Mouse (Mus musculus): ENCODE data around the gene Epha6. TPM values are rescaled to one million over a fixed set of nuclear protein-coding genes. Genes with fewer than 3 reads are reported as not detected.
A peak's percentile ranks its signal among the peaks of the same experiment; 100 is the strongest.
"Not testable (repeated sequence)": the region's sequence is repeated elsewhere in the genome, so short reads cannot be mapped to it uniquely, and the experiment has no call there.

Gene Epha6
- polyA plus RNA-seq, 1 experiment: not detected

DNA sequence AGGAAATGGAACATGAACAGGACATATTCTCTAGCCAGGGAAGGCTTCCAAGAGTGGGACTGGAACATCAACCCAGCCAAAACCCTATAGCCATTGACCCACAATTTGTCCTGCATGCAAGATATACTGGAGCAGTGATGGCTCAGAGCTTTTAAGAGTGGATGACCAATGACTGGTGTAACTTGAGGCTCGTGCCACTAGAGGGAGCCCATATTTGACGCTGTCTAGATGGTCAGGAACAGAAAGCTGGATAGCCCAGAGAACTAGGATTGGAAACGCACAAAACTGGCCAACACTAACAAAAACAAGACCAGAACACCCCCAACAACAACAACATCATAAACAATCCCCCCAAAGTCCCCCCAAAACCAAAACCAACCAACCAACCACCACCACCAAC, 758.8 kb downstream of the Epha6 start:
- Histone ChIP-seq H3K27ac (ENCODE audit: insufficient read depth, low read length) (no peak overlapping the region), H3K4me3 (ENCODE audit: insufficient read depth, low read length) (no peak overlapping the region), H3K4me1 (ENCODE audit: control insufficient read depth, insufficient read depth, low read length) (no peaks in the 10 kb centered on the region)
- TF ChIP-seq CTCF (IDR thresholded peaks at IDR 0.05; ENCODE audit: borderline replicate concordance, insufficient read depth, low read length): peak; percentile 34; the same call in 1 of the 2 replicates
- TF ChIP-seq POLR2A (IDR thresholded peaks at IDR 0.05; ENCODE audit: low read depth, low read length): no peak

DNA sequence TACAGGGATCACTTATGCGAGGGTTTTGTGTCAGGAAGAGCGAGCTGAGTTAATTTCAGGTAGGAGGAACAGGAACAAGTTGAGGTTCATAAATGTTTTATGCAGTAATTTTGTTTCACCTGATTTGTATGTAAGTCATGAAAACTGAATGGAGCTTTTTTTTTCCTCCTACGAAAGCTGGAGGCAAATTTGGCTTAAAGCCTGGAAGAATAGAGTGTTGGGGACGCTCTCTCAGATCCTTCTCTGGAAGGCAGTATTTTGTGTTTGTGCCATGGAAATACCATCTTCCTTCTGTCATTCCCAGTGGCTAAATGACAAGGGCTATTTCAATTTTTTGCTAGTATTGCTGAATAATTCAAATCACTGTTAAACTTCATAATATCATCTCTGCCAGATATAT, 768.6 kb downstream of the Epha6 start:
- no peaks in the 10 kb centered on the region for H3K4me1 ChIP-seq (ENCODE audit: control insufficient read depth, insufficient read depth, low read length)
- no peak for TF ChIP-seq POLR2A (IDR thresholded peaks at IDR 0.05; ENCODE audit: low read depth, low read length)
- TF ChIP-seq CTCF (IDR thresholded peaks at IDR 0.05; ENCODE audit: borderline replicate concordance, insufficient read depth, low read length): no peak
- H3K4me3 ChIP-seq (ENCODE audit: insufficient read depth, low read length): no peak overlapping the region
- no peak overlapping the region for H3K27ac ChIP-seq (ENCODE audit: insufficient read depth, low read length)

DNA sequence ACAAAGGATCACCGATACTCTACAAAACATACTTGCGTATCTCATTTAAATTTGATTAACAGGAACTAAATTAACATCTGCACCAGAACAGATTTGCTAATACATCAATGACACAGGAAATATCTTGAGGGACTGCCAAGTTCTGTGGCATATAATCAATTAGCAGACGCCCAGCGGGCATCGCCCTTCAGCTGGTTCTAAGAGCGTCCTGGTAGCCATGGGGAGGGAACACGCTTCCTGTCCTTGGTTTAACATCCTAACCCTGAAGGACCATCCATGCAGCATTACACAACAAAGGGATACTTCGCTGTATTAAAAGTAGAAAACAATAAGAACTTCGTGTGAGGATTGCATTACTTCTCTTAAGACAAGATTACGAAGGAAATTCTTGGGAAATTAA, 769.0 kb downstream of the Epha6 start:
- TF ChIP-seq POLR2A (IDR thresholded peaks at IDR 0.05; ENCODE audit: low read depth, low read length) (no peak), CTCF (IDR thresholded peaks at IDR 0.05; ENCODE audit: borderline replicate concordance, insufficient read depth, low read length) (no peak)
- no peaks in the 10 kb centered on the region for H3K4me1 ChIP-seq (ENCODE audit: control insufficient read depth, insufficient read depth, low read length)
- H3K27ac ChIP-seq (ENCODE audit: insufficient read depth, low read length): no peak overlapping the region
- no peak overlapping the region for H3K4me3 ChIP-seq (ENCODE audit: insufficient read depth, low read length)

DNA sequence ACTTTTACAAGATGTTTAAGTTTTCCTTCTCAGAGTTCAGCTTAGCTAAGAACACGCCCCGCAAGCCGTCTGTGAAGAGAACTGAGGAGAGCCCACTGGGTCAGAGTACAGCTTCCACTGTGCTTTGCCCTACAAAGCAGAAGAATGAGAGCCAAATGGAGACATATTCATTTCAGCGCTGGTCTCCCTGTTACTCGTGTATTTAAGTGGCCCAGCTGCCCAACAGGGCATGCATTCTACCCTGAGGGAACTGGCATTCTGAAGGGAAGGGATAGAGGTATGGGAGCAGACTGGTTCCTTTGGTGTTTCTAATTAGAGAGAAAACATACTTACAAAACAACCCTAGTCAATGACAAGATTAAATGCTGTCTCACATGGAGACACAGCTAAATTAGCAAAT, 772.9 kb downstream of the Epha6 start:
- no peaks in the 10 kb centered on the region for H3K4me1 ChIP-seq (ENCODE audit: control insufficient read depth, insufficient read depth, low read length)
- H3K27ac ChIP-seq (ENCODE audit: insufficient read depth, low read length): no peak overlapping the region
- no peak overlapping the region for H3K4me3 ChIP-seq (ENCODE audit: insufficient read depth, low read length)
- TF ChIP-seq CTCF (IDR thresholded peaks at IDR 0.05; ENCODE audit: borderline replicate concordance, insufficient read depth, low read length) (no peak), POLR2A (IDR thresholded peaks at IDR 0.05; ENCODE audit: low read depth, low read length) (no peak)

DNA sequence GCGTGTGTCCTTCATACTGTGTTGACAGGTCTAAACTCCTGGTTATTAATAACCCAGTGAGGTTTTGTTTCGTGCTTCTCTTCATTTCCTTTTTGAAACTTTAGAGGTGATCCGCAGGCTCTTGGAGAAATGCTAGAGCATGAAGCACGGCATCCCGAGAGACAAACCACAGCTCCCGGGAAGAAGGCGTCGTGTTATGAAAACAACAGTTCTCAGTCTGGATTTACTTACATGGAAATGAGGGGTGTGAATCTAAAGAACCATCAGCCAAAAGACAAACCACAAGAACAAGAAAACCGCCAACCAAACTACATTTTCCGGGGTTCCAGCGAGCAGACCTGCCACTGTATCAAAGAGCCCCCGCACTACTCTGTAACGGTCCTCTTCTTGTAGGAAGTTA, 775.7 kb downstream of the Epha6 start:
- Histone ChIP-seq H3K4me3 (ENCODE audit: insufficient read depth, low read length) (no peak overlapping the region), H3K4me1 (ENCODE audit: control insufficient read depth, insufficient read depth, low read length) (no peaks in the 10 kb centered on the region)
- no peak for TF ChIP-seq CTCF (IDR thresholded peaks at IDR 0.05; ENCODE audit: borderline replicate concordance, insufficient read depth, low read length)

DNA sequence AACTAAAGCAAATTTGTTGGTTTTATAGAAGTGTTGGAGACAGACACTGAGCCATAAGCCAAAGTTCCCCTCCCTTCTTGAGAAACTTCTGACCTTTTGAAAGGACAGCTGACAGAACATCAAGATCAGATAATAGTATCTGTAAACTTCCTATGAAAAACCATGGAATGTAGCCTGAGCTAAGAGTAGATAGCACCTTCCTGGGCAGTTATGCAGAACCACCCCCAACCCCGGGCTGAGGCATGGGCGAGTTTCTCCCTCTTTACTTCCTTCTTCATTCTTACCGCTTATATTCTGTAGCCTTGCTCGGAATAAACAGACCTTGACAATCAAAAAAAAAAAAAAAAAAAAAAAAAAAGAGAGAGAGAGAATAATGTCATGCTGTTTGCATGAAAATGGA, 805.5 kb downstream of the Epha6 start:
- H3K4me3 ChIP-seq (ENCODE audit: insufficient read depth, low read length); H3K27ac ChIP-seq (ENCODE audit: insufficient read depth, low read length); H3K4me1 ChIP-seq (ENCODE audit: control insufficient read depth, insufficient read depth, low read length): not testable (repeated sequence)

More for the DNA sequence above, 775.7 kb downstream of the Epha6 start:
- no peak overlapping the region for H3K27ac ChIP-seq (ENCODE audit: insufficient read depth, low read length)

DNA sequence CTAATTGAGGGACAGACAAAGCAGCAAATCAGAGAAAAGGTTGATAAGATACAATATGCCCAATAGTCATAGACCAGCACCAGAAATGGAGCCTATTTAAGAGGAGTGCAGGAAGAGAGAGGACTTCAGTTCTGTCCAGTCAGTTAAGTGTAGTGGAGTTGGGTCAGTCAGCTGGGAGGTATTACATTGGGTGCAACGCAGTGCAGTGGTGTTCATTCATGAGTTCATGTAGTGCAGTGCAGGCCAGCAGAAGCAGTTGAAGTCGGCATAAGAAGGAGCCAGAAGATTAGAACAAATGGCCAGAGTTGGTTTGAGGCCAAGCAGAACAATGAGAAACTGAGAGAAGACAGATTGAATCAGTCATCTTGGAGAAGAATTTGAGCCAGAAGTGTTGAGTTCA, 833.0 kb downstream of the Epha6 start:
- H3K27ac ChIP-seq (ENCODE audit: insufficient read depth, low read length): no peak overlapping the region
- no peak for TF ChIP-seq CTCF (IDR thresholded peaks at IDR 0.05; ENCODE audit: borderline replicate concordance, insufficient read depth, low read length)
- TF ChIP-seq POLR2A (IDR thresholded peaks at IDR 0.05; ENCODE audit: low read depth, low read length): no peak

DNA sequence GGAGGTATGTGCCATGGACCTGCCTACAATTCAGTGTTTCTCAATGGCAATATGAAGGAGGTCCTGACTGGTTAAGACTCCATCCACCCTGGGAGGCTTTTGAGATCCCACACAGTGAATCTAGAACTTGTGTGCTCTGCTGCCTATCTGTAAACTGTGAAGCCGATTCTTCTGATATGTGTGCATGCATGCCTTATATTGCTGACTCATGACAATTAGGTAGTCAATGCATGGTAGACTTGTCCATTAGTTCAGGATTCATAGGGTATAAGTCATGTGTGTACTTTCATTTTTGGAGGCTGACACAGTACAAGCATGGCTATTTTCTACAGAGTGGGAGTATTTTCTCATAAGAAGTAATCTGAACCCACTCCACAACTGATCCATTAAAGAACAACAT, 834.9 kb downstream of the Epha6 start:
- no peaks in the 10 kb centered on the region for H3K4me1 ChIP-seq (ENCODE audit: control insufficient read depth, insufficient read depth, low read length)
- TF ChIP-seq CTCF (IDR thresholded peaks at IDR 0.05; ENCODE audit: borderline replicate concordance, insufficient read depth, low read length): no peak
- TF ChIP-seq POLR2A (IDR thresholded peaks at IDR 0.05; ENCODE audit: low read depth, low read length): no peak
- H3K27ac ChIP-seq (ENCODE audit: insufficient read depth, low read length): no peak overlapping the region
- H3K4me3 ChIP-seq (ENCODE audit: insufficient read depth, low read length): no peak overlapping the region

More for the DNA sequence above, 833.0 kb downstream of the Epha6 start:
- Histone ChIP-seq H3K4me1 (ENCODE audit: control insufficient read depth, insufficient read depth, low read length) (no peaks in the 10 kb centered on the region), H3K4me3 (ENCODE audit: insufficient read depth, low read length) (no peak overlapping the region)

DNA sequence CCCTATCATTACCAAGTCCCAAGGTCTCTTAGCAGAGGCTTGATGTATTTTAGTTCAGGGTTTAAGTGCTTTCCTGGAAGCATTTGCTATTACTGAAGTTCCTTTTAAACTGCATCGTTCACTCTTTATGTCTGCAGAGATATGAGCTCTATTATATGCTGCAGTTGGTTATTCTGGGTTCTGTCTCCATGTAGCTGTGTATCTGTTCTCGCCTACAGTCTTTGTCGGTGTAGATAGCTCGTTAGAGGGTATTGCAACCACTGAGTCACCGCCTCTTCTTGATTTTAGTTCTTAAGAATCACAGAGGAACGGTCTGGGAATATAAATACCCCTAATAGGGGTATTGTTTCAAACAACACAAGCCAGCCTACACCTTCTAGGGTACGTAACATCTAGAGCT, 835.4 kb downstream of the Epha6 start:
- H3K4me1 ChIP-seq (ENCODE audit: control insufficient read depth, insufficient read depth, low read length): no peaks in the 10 kb centered on the region
- no peak overlapping the region for H3K27ac ChIP-seq (ENCODE audit: insufficient read depth, low read length)
- H3K4me3 ChIP-seq (ENCODE audit: insufficient read depth, low read length): no peak overlapping the region
- no peak for TF ChIP-seq CTCF (IDR thresholded peaks at IDR 0.05; ENCODE audit: borderline replicate concordance, insufficient read depth, low read length)
- no peak for TF ChIP-seq POLR2A (IDR thresholded peaks at IDR 0.05; ENCODE audit: low read depth, low read length)

DNA sequence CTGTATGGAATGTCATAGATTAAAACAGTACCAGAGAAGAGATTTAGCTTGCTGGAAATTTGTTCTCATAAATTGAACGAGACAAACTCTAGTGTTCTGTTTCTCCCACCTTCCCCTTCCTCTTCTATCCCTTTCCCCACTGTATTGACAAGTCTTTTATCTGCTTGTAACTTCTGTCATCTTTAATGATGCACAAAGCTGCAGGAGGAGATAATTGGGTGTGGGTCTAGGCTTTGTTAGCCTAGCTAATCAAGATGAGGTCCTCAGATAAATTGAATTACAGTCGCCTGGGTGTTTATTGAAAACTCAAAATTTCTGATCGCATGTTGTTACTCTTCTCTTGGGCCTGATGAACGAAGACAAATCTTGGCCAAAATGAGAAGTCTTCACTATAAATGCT, 844.5 kb downstream of the Epha6 start:
- no peaks in the 10 kb centered on the region for H3K4me1 ChIP-seq (ENCODE audit: control insufficient read depth, insufficient read depth, low read length)
- no peak for TF ChIP-seq POLR2A (IDR thresholded peaks at IDR 0.05; ENCODE audit: low read depth, low read length)
- no peak for TF ChIP-seq CTCF (IDR thresholded peaks at IDR 0.05; ENCODE audit: borderline replicate concordance, insufficient read depth, low read length)
- H3K4me3 ChIP-seq (ENCODE audit: insufficient read depth, low read length): no peak overlapping the region
- no peak overlapping the region for H3K27ac ChIP-seq (ENCODE audit: insufficient read depth, low read length)

DNA sequence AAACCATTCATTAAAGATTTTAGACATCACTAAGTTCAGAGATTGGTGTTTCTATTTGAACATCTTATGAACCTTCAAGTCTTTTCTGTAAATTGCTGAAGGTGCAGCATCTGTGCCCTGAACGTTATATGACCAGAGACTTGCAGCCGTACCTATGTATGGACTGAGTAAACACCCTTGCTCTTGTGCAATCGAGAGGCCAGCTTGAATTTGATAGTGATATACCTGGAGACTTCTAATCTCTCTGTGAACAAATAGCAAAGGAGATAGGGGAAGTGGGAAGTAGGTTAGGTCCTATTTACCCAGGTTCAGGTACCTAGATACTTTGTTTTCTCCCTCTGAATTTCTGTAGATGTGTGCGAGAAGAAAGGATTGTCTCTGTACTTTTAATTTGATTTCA, 854.4 kb downstream of the Epha6 start:
- Histone ChIP-seq H3K4me3 (ENCODE audit: insufficient read depth, low read length) (no peak overlapping the region), H3K4me1 (ENCODE audit: control insufficient read depth, insufficient read depth, low read length) (no peaks in the 10 kb centered on the region), H3K27ac (ENCODE audit: insufficient read depth, low read length) (no peak overlapping the region)
- TF ChIP-seq CTCF (IDR thresholded peaks at IDR 0.05; ENCODE audit: borderline replicate concordance, insufficient read depth, low read length): no peak
- no peak for TF ChIP-seq POLR2A (IDR thresholded peaks at IDR 0.05; ENCODE audit: low read depth, low read length)

All from embryonic fibroblast, embryonic 13.5 days (primary cell).